In the genomic region with DNA sequence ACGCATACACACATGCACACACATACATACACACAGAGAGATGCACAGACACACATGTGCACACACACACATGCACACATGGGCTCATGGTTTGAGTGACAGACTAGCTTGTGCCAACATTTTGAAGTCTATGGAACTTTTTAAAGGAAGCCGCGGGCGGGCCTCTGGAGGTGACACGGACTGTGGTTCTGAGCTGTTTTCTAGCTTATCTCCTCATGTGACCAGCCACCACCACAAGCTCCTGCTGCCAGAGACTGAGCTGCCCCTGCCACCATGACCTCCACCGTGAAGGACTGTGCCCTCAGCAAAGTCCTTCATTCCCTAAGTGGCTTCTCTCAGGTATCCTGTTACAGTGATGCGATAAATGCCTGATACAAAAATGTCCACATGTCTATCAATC, we compare ENCODE assay signal across 15 mouse cellular contexts.
"Had no signal": no experiment of that assay in that cellular context is flagged by ENCODE, and none has a peak within 500 bp of the region (broad histone marks: within the 10 kb centered on the region; RNA-seq: fewer than 3 reads in every experiment).

No protein-coding gene starts in this region.

- H3K9me3 ChIP-seq: limb, embryonic 12.5 days; midbrain, embryonic 15.5 days; neural tube, embryonic 12.5 days had no signal

- H3K9ac ChIP-seq: limb, embryonic 12.5 days; liver, embryonic 14.5 days; midbrain, embryonic 15.5 days; neural tube, embryonic 12.5 days had no signal

- H3K4me1 ChIP-seq: neural tube, embryonic 12.5 days had no signal

- ATAC-seq: midbrain, embryonic 15.5 days had no signal

- DNase-seq: kidney, postnatal 36 days; layer of hippocampus, adult 9-11 months; layer of hippocampus, postnatal 36 days; liver; lung, adult 18-20 months; retina, postnatal 1 day; right cerebral cortex, postnatal 4 days; spleen, adult 18-20 months; thymus, adult 2 months; thymus, postnatal 25 days had no signal

- H3K27ac ChIP-seq: limb, embryonic 12.5 days; liver, embryonic 14.5 days; midbrain, embryonic 15.5 days; neural tube, embryonic 12.5 days had no signal

- H3K4me3 ChIP-seq: limb, embryonic 12.5 days; midbrain, embryonic 15.5 days; neural tube, embryonic 12.5 days had no signal

- H3K27me3 ChIP-seq: midbrain, embryonic 15.5 days; neural tube, embryonic 12.5 days had no signal

- H3K4me2 ChIP-seq: limb, embryonic 12.5 days; midbrain, embryonic 11.5 days; midbrain, embryonic 15.5 days; neural tube, embryonic 12.5 days had no signal

- H3K36me3 ChIP-seq: limb, embryonic 12.5 days; midbrain, embryonic 15.5 days; neural tube, embryonic 12.5 days had no signal
